Mouse (Mus musculus) frontal cortex, adult 2 months (tissue): ENCODE data around the gene Hadha. TPM values are rescaled to one million over a fixed set of nuclear protein-coding genes. Genes with fewer than 3 reads are reported as not detected.

Source experiments
- DNase-seq, 2 experiments: peaks; one replicate each; pipeline ENCODE4 v3.0.0; 2022; ENCODE audit warnings: low spot score in 1 of 2; ENCODE audit errors: extremely low spot score in 1 of 2
- polyA plus RNA-seq: library from polyadenylated mRNA; depleted of rRNA; stranded (reverse); fragments of >200 nt; gene quantifications from 2 replicates; pipeline ENCODE4 v1.2.3, GENCODE M21; 2012

Gene Hadha
- polyA plus RNA-seq, 1 experiment = 74.4 TPM

GRCm38 (mm10) chr5:30113881-30114760, 40.8 kb downstream of the Hadha start:
- DNase-seq = peak in 1 of 2 experiments; percentile 66

GRCm38 (mm10) chr5:30112533-30113068, 42.4 kb downstream of the Hadha start:
- DNase-seq = no peak

DNA sequence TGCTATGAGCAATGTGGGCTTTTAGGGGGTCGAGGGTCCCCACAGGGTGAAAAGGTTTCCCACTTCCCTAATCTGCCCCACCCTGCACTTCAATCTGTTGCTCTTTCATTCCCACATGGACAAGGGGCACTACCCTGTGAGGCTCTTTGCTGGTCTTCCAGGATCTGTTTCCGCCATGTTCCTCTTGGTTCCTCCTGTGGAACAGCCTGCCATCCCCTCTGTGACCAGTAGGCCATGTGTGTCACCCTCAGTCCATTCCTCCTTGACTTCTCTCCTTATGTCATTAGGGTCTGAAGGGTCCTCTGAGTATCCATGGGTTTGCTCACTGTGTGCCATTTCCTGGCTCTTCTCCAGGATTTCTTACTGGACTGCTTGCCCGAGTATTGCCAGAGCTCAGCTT, 43.2 kb downstream of the Hadha start:
- no peak for DNase-seq

GRCm38 (mm10) chr5:30111126-30111525, 43.8 kb downstream of the Hadha start:
- DNase-seq = peak in 1 of 2 experiments; percentile 27

DNA sequence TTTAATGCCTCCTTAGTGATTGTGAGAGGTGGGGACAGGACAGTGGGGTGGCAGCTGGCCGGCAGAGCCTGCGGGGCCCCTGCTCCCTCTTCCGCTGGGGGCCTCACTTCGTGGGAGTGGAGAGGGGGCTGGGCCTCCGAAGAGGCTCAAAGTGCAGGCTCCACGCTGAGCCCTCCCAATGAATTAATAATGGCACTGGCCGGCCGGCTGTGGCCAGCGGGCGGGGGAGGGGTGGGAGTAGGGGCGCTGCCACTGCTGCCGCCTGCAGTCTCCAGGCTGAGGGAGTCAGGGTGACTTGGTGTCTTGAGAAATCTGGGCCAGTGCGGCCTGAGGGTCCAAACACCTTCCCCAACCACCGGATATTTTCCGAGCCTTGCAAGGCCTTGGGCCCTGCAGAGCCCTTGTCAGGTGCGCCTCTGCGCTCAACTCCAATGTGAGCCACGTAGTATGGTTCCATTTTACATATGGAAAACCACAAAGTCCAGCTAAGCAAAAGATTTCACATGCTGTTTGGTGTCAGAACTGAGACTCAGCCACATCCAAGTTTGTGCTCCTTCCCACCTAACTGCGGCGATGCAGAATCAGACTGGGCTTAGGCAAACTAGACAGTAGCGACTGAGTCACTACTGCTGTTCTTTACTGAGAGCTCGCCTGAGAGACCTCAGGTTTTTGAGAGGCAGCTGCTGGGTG, 44.4 kb downstream of the Hadha start:
- DNase-seq = no peak

DNA sequence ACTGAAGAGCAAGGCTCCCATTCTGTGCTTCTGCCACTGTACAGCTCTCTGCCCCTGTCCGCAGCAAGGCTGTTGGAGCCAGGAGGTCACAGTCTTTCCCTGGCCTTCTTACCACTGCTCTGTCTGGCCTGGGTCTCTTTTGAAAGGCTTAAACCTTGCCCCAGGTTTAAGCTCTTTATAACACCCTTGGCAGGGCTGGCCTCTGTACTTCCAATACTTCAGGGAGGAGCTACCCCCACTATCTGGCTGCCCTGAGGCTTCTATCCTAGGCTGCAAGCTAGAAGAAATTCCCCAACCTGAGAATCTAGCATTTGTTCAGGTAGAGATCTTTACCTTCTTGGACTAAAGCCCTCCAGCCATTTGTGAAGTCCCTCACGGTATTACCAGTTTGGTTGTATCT, 45.1 kb downstream of the Hadha start:
- DNase-seq = no peak

- DNase-seq = no peak
Measured at GRCm38 (mm10) chr5:30108233-30108632, 46.7 kb downstream of the Hadha start.

DNA sequence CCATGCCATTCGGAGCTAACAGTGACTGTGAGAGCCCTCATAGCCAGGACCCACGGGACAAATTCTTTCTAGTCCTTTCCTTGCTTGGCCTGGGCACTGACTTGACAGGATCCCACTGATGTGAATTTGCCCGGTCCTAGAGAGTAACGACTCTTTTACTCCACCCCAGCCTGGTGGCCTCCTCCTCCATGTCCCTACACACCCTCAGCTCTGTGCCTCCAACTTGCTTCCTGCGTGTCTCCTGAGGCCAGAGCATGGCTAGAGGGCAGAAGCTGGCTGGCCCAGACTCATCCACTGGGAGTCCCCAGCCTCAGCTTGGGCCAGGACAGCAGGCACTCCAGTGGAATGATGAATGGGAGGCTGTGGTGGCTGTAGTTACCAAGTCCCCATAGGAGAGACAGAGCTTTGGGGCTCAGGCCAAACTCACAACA, 47.3 kb downstream of the Hadha start:
- DNase-seq = no peak

DNA sequence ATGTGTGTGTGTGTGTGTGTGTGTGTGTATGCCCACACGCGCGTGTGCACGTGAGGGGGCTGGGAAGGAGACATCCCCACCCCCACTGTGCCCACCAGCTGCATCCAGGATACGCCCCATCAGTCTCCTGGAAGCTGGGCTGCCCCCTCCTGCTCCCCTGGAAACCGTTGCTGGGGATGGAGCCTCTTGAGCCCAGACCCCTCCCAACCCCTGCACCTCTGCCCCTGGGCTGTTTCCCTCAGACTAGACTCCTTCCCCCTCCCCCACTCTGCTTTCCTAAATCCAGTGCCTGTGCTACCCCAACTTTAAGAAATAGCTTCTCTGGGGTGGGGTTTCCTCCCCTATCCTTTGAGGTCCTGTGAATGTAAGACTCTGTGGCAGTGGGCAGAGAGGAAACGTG, 47.8 kb downstream of the Hadha start:
- DNase-seq = no peak

DNA sequence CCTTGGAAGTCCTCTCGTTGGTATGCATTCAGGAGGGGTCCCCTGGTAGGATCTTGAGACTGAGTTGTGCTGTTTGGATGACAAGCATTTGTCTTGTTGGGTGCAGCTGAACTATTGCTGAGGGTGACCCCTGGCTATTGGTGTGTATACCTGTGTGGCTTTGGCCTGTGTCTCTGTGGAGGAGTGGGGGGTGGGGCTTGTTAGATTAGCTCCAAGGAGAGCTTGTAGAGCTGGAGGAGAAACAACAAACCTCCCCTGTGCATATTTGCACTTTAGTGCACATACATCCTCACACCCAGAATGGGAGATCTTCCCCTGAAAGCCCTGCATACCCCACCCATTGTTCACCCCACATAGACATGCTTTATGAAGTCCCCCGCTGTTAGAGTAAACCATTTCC, 48.2 kb downstream of the Hadha start:
- DNase-seq = no peak

GRCm38 (mm10) chr5:30105668-30106300, 49.2 kb downstream of the Hadha start, which contains the start of gene 3110082J24Rik:
Gene 3110082J24Rik (minus strand): TSS chr5:30106086.
- DNase-seq = peak in 1 of 2 experiments; percentile 39

DNA sequence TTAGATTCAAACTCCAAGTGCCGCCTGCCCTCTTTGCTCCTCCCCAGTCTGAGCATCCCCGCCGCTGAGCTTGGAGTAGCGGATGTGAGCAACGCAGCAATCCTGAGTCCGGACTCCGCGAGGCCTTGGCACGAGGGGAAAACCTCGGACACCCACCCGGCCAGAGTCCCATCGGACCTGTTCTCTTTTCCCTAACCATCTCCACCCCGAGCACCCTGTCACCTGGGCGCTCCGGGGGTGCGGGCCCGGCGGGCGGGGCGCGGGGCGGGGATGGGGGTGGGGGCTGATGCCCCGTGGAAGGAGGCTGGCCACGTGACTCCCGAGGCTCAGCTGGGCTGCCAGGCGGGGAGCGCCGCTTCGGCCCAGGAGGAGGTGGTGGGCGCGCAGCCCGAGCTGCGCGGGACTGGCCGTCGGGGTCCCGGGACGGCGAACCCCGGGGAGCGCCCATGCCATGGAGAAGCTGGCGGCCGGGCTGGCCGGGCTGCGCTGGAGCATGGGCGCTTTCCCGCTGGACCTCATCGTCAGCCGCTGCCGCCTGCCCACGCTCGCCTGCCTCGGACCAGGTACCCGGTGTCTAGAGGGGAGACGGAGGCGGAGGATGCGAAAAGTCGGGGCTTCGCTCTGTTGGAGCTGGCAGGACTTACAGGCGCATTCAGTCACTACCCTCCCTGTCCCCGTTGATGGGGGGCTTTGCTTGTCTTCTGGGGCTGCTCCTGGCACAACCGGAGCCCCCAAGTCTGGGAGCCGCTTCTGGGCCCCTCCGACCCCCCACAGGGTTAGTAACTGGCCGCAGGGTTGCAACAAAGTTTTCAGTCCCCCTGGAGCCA, 49.9 kb downstream of the Hadha start, which contains the start of gene Garem2:
TSS of gene Garem2 (plus strand) at position 321 of the 827 bp plus-strand sequence.
- DNase-seq = no peak

- peak in 1 of 2 experiments; percentile 68 for DNase-seq
Measured at GRCm38 (mm10) chr5:30104339-30104738, 50.6 kb downstream of the Hadha start.

DNA sequence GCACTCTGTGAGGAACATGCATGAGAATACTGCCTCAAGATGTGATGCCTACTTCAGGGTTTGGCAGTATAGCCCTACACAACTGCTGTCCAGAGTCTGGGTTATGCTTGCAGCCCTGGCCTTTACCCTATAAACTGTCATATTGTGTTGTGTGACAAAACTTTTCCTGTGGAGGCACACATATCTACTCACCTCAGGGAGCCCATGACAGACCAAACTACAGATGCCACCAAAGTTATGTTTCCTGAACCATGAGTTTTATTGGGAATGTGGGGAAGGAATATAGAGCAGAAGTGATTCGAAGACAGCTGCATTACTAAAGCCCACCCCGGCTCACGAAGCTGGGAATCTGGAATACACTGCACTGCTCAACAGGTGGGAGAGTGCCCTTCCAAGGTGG, 51.6 kb downstream of the Hadha start:
- DNase-seq = no peak

- no peak for DNase-seq
Measured at GRCm38 (mm10) chr5:30098260-30098659, 56.7 kb downstream of the Hadha start.

DNA sequence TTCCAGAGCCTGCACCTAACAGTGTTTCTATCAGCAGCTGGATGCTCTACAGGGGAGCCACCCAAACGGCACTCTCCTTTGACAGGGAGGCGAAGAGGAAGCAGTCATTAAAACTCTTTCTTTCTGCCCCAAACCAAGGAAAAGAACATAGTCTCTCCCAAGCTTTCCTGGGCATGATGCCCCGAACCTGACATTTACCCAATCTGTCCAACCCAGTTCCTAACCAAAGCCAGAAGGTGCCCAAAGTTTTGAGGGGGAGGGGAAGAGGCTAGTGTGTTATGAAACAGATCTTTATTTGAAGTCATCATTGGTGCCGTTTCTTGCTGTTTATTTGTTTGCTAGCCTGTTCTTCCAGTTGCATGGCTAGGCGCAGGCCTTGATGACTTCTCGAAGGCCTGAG, 59.2 kb downstream of the Hadha start:
- DNase-seq = no peak

GRCm38 (mm10) chr5:30094399-30094798, 60.6 kb downstream of the Hadha start:
- DNase-seq = no peak

GRCm38 (mm10) chr5:30092701-30093100, 62.3 kb downstream of the Hadha start:
- no peak for DNase-seq

DNA sequence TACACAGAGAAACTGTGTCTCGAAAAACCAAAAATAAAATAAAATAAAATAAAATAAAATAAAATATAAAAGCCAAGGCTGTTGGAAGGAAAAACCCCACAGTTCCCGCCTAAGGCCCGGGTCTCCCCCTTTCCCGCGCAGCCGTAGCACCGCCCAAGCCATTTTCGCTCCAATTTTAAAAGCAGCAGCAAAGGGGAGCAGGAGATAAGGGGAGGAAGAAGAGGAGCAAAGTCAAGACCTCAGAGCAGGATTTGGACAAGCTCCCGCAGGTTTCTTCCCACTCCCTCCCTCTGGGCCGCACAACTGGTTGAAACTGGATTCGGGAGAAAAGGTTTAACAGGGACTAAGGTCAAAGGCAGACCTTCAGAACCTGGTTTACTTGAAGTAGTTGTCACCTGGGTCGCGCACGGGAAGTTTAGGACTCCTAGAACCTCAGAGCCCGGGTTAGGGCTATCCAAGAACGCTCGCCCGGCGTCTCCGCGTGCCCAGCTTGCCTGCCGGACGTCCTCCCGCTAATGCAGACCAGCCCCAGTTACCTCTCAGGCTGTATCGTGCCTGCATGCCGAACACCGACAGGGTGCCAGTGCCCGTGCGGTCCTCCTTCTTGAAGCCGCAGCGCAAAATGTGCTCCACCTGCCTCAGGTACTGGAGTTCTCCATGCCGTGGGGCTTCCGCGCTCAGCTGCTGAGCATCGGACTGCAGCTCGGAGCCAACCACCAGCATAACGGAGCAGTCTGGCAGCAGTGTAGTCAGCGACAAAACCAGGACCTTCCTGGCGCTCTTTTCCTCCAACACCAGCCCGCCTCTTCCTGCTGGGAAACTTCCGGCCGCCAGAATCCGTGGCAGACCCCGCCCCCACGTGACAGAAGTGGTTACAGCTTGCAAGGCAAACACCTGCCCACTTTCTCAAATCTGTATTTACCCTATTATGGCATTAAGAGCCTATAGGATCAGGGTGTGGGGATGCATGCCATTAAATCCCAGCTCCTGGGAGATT, 81.8 kb downstream of the Hadha start, which contains the start of gene Tyms:
TSS of gene Tyms (minus strand) at position 793 of the 997 bp plus-strand sequence.
- DNase-seq = peak; percentile 17 to 77
